Mouse (Mus musculus) midbrain, embryonic 13.5 days (tissue): ENCODE measurements around the gene Dus2. TPM values are rescaled to one million over a fixed set of nuclear protein-coding genes. Genes with fewer than 3 reads are reported as not detected.
"Not testable (repeated sequence)": the region's sequence is repeated elsewhere in the genome, so short reads cannot be mapped to it uniquely, and the experiment has no call there.

Experiments
- ATAC-seq: fragments of 200-750 bp; cut with Nextera tagmentation; 2 replicates; pipeline ENCODE4 v1.8.0; 2017; ENCODE audit warnings: mild to moderate bottlenecking, moderate TSS enrichment, moderate library complexity
- H3K27ac ChIP-seq: fragments of 300-500 bp; sonication (generic); 2 replicates; pipeline ENCODE4 v1.5.1; 2015; ENCODE audit warnings: inconsistent platforms, mild to moderate bottlenecking, moderate library complexity
- H3K27me3 ChIP-seq: fragments of 300-500 bp; sonication (generic); 2 replicates; pipeline ENCODE4 v1.6.1; 2015; ENCODE audit warnings: mild to moderate bottlenecking, inconsistent platforms
- H3K36me3 ChIP-seq: fragments of 300-500 bp; sonication (generic); 2 replicates; pipeline ENCODE4 v1.6.1; 2015; ENCODE audit warnings: mild to moderate bottlenecking, inconsistent platforms
- H3K4me1 ChIP-seq: fragments of 300-500 bp; sonication (generic); replicated peaks from 2 replicates; pipeline ENCODE4 v1.6.1; 2015; ENCODE audit warnings: inconsistent platforms
- H3K4me2 ChIP-seq: fragments of 300-500 bp; sonication (generic); replicated peaks from 2 replicates; pipeline ENCODE4 v1.6.1; 2015; ENCODE audit warnings: moderate library complexity, mild to moderate bottlenecking, inconsistent platforms
- H3K4me3 ChIP-seq: fragments of 300-500 bp; sonication (generic); replicated peaks from 2 replicates; pipeline ENCODE4 v1.5.1; 2015; ENCODE audit warnings: mild to moderate bottlenecking, inconsistent platforms
- H3K9ac ChIP-seq: fragments of 300-500 bp; sonication (generic); replicated peaks from 2 replicates; pipeline ENCODE4 v1.6.1; 2015; ENCODE audit warnings: mild to moderate bottlenecking, inconsistent platforms
- H3K9me3 ChIP-seq: fragments of 300-500 bp; sonication (generic); 2 replicates; pipeline ENCODE4 v1.6.1; 2016; ENCODE audit warnings: mild to moderate bottlenecking, inconsistent platforms
- WGBS: fragments of 180-500 bp; shearing (Covaris S2); methylation state at CpG from one replicate; pipeline ENCODE4 v1.1.7; 2015; 5-methylcytosine and 5-hydroxymethylcytosine counted together
- polyA plus RNA-seq: library from polyadenylated mRNA; unstranded; fragments of >200 nt; fragmentation: Nextera tagmentation; extraction: Ambion mirVana; gene quantifications from 2 replicates; pipeline ENCODE4 v1.2.1, GENCODE M21; 2015

Gene Dus2
- polyA plus RNA-seq, 1 experiment from 2014 or later: 23.0 TPM

DNA sequence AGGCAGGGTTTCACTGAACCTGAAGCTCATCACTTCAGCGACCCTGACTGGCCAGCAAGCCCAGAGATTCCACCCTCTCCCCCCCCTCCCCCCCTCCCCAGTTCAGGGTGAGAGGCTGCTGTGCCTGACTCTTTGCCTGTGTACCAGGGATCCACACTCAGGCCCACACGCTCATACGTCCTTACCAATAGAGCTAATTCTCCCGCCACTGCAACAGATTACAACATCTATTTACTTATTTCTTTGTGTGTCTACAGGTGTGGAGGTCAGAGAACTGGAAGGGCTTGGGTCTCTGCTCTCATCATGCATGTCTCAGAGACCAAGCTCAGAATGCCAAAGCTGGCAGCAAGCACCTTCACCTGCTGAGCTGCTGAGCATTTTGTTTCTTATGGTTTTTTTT is 2.1 kb downstream of the Dus2 start:
- Histone ChIP-seq H3K36me3 (no peaks in the 10 kb centered on the region), H3K27me3 (0 out of 2 replicates have a peak, but pooled peaks cover 5% of the 10 kb centered on the region), H3K9me3 (no peaks in the 10 kb centered on the region), H3K4me2 (no peak overlapping the region), H3K4me1 (peaks cover 5% of the 10 kb centered on the region; the same call in 1 of the 2 replicates), H3K4me3 (no peak overlapping the region), H3K9ac (no peak overlapping the region), H3K27ac (no peak overlapping the region)
- WGBS: 59% methylated on average over 4 of the region's 4 CpGs
- ATAC-seq: no peak

DNA sequence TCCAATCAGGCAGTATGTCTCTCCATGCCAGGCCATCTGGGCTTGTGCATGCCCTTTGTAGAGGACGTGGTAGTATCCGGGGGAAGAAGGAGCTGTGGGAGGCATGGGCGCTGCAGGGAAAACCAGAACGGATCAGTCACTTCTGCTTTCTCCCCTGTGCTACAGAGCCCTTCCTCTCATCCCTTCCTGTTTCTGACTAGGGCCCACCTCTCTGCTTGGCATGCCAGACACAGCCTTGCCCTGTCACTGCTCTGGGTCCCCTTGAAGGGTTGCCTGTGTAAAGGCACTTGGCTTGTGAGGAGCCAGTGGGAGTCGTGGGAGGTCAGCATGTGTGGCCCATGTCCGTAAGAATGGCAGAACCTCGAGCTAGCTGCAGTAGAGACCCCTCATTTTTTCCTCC is 5.2 kb downstream of the Dus2 start:
- Histone ChIP-seq H3K9ac (no peak overlapping the region), H3K4me1 (no peaks in the 10 kb centered on the region), H3K27ac (no peak overlapping the region), H3K4me3 (no peak overlapping the region), H3K4me2 (no peak overlapping the region), H3K36me3 (no peaks in the 10 kb centered on the region), H3K9me3 (no peaks in the 10 kb centered on the region), H3K27me3 (0 out of 2 replicates have a peak, but pooled peaks cover 4% of the 10 kb centered on the region)
- ATAC-seq: no peak
- 72% methylated on average over 7 of the region's 7 CpGs for WGBS

DNA sequence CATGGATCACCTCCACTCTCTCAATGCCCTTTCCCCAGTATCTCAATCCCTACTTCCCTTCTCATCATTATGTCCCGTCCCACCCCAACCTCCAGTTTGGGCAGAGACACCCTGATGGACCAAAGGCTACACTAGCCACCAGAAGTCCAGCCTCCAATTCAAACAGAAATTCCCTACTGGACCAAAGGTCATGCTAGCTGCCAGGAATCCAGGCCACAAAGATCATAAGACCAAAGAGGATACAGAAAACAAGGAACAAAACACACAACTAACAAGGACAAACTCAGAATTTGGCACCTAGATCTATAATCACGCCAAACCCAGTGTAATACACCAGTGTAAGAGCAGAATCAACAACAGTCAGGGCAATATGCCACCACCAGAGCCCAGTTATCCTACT is 7.8 kb downstream of the Dus2 start:
- H3K4me3 ChIP-seq: no peak overlapping the region
- H3K36me3 ChIP-seq: no peaks in the 10 kb centered on the region
- H3K27ac ChIP-seq: no peak overlapping the region
- H3K4me1 ChIP-seq: no peaks in the 10 kb centered on the region
- no peaks in the 10 kb centered on the region for H3K9me3 ChIP-seq
- no peak overlapping the region for H3K4me2 ChIP-seq
- 89% methylated on average over 2 of the region's 2 CpGs for WGBS
- H3K27me3 ChIP-seq: 0 out of 2 replicates have a peak, but pooled peaks cover 4% of the 10 kb centered on the region
- no peak overlapping the region for H3K9ac ChIP-seq
- no peak for ATAC-seq

GRCm38 (mm10) chr8:106001908-106002307 is 10.8 kb downstream of the Dus2 start:
- 90% methylated on average over 4 of the region's 4 CpGs for WGBS
- no peak overlapping the region for H3K4me2 ChIP-seq
- H3K9ac ChIP-seq: no peak overlapping the region
- no peak overlapping the region for H3K4me3 ChIP-seq
- H3K27ac ChIP-seq: no peak overlapping the region
- no peaks in the 10 kb centered on the region for H3K36me3 ChIP-seq
- 0 out of 2 replicates have a peak, but pooled peaks cover 4% of the 10 kb centered on the region for H3K27me3 ChIP-seq
- H3K9me3 ChIP-seq: no peaks in the 10 kb centered on the region
- ATAC-seq: no peak
- no peaks in the 10 kb centered on the region for H3K4me1 ChIP-seq

- H3K4me3 ChIP-seq: no peak overlapping the region
- no peak overlapping the region for H3K9ac ChIP-seq
- H3K4me1 ChIP-seq: peaks cover 2% of the 10 kb centered on the region; the same call in 1 of the 2 replicates
- 81% methylated on average over 8 of the region's 8 CpGs for WGBS
- no peaks in the 10 kb centered on the region for H3K9me3 ChIP-seq
- H3K27me3 ChIP-seq: 0 out of 2 replicates have a peak, but pooled peaks cover 4% of the 10 kb centered on the region
- H3K27ac ChIP-seq: no peak overlapping the region
- 0 out of 2 replicates have a peak, but pooled peaks cover 7% of the 10 kb centered on the region for H3K36me3 ChIP-seq
- no peak overlapping the region for H3K4me2 ChIP-seq
- no peak for ATAC-seq
Observed at GRCm38 (mm10) chr8:106004538-106005207, 13.5 kb downstream of the Dus2 start.

DNA sequence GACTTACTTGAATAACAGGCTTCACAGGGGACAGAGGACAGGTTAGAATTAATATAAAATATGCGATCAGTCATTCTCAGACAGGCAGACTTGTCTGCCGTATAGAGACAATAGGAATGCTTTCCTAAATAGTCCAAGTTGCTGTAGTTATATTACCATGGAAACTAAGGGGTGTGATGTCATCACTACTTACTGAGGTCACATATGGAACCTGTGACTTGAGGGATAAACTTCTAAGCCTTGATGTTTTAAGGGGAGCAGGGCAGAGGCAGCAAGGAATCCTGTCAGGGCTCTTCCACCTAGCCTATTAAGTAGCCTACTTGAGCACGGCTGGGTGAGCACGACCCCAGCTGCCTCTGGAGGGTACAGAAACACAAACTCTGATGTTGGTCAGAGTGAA is 14.7 kb downstream of the Dus2 start, which contains the start of gene Dpep2nb:
TSS of gene Dpep2nb (minus strand) at position 101 of the 400 bp plus-strand sequence.
- Histone ChIP-seq H3K27me3 (0 out of 2 replicates have a peak, but pooled peaks cover 4% of the 10 kb centered on the region), H3K36me3 (0 out of 2 replicates have a peak, but pooled peaks cover 7% of the 10 kb centered on the region), H3K27ac (no peak within 1 kb of the TSS), H3K4me3 (no peak within 1 kb of the TSS), H3K9ac (no peak within 1 kb of the TSS), H3K4me2 (no peak within 1 kb of the TSS), H3K4me1 (peaks cover 13% of the 10 kb centered on the region), H3K9me3 (no peaks in the 10 kb centered on the region)
- ATAC-seq: no peak
- WGBS: 85% methylated on average over 4 of the region's 4 CpGs

- Histone ChIP-seq H3K4me1 (peaks cover 13% of the 10 kb centered on the region), H3K9me3 (no peaks in the 10 kb centered on the region), H3K27me3 (no peaks in the 10 kb centered on the region), H3K27ac (no peak overlapping the region), H3K4me2 (no peak overlapping the region), H3K9ac (no peak overlapping the region), H3K4me3 (no peak overlapping the region), H3K36me3 (0 out of 2 replicates have a peak, but pooled peaks cover 7% of the 10 kb centered on the region)
- no peak for ATAC-seq
- 93% methylated on average over 4 of the region's 4 CpGs for WGBS
Observed at GRCm38 (mm10) chr8:106006413-106006812, 15.3 kb downstream of the Dus2 start.

GRCm38 (mm10) chr8:106007135-106007534 is 16.0 kb downstream of the Dus2 start:
- H3K36me3 ChIP-seq: 0 out of 2 replicates have a peak, but pooled peaks cover 7% of the 10 kb centered on the region
- 82% methylated on average over 3 of the region's 3 CpGs for WGBS
- H3K9me3 ChIP-seq: no peaks in the 10 kb centered on the region
- no peak overlapping the region for H3K9ac ChIP-seq
- no peak overlapping the region for H3K27ac ChIP-seq
- no peak for ATAC-seq
- H3K4me1 ChIP-seq: peaks cover 19% of the 10 kb centered on the region
- no peaks in the 10 kb centered on the region for H3K27me3 ChIP-seq
- H3K4me2 ChIP-seq: no peak overlapping the region
- no peak overlapping the region for H3K4me3 ChIP-seq

- H3K4me2 ChIP-seq, H3K9me3 ChIP-seq, H3K27ac ChIP-seq, H3K9ac ChIP-seq, H3K27me3 ChIP-seq, ATAC-seq, H3K36me3 ChIP-seq, H3K4me3 ChIP-seq: not testable (repeated sequence)
- WGBS: 67% methylated on average over 3 of the region's 3 CpGs
- H3K4me1 ChIP-seq: peaks cover 19% of the 10 kb centered on the region
Observed at GRCm38 (mm10) chr8:106007891-106008290, 16.8 kb downstream of the Dus2 start.

DNA sequence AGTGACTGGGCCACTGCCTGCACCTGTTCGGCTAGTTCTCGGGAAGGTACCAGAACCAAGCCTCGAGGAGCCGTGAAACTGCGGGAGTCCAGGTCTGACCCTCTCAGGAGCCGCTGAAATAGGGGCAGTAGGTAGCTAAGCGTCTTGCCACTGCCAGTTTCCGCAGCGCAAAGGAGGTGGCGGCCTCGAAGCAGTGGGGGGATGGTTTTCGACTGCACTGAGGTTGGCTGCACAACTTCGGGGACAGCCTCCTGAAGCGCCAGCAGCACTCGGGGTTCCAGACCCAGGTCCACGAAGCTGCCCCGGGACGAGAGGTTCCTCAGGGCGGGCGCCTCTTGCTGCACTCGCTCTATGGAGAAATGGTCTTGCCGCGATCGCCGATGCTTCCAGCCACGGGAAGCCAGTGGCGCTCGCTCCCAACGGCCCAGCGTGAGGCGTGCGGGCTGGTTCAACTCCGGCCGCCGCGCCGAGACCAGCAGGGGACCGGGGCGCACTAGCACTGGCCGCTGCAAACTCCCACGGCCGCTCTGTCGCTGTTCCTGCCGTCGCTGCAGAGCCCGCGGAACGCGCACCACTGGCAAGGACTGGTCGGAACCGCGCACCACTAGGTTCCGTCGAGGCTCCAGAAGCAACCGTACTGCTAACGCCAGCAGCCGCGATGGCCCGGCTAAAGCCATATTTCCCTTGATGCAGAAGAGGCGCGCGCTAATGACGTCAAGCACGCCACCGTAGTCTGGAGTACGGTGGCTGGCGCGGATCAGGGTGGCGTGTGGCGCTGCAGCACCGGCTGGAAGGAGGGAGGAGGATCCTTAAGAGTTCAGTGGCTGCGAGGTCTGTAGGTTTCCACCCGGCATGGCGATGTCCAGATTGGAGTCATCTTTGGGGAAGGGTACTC is 19.9 kb downstream of the Dus2 start:
- Histone ChIP-seq H3K9me3 (no peaks in the 10 kb centered on the region), H3K9ac (peak overlapping the region; percentile 90), H3K4me3 (peak overlapping the region; percentile 91), H3K4me1 (peaks cover 19% of the 10 kb centered on the region), H3K27ac (peak overlapping the region; percentile 61), H3K4me2 (peak overlapping the region; percentile 100), H3K27me3 (no peaks in the 10 kb centered on the region), H3K36me3 (peaks cover 12% of the 10 kb centered on the region)
- under 1% methylated on average over 74 of the region's 74 CpGs for WGBS
- ATAC-seq: peak; percentile 97

- no peak for ATAC-seq
Observed at GRCm38 (mm10) chr8:106011643-106011986, 20.5 kb downstream of the Dus2 start, which contains the start of gene Ddx28. Ddx28 (minus strand) TSS chr8:106011882.

GRCm38 (mm10) chr8:106012203-106012602 is 21.1 kb downstream of the Dus2 start:
- WGBS: 87% methylated on average over 8 of the region's 8 CpGs

More at GRCm38 (mm10) chr8:106011643-106011986, 20.5 kb downstream of the Dus2 start, which contains the start of gene Ddx28:
- Histone ChIP-seq H3K9me3 (no peaks in the 10 kb centered on the region), H3K27ac (peak within 1 kb of the TSS; percentile 61), H3K9ac (peak within 1 kb of the TSS; percentile 90), H3K4me3 (peak within 1 kb of the TSS; percentile 91), H3K4me2 (peak within 1 kb of the TSS; percentile 100), H3K27me3 (no peaks in the 10 kb centered on the region), H3K36me3 (peaks cover 17% of the 10 kb centered on the region), H3K4me1 (peaks cover 19% of the 10 kb centered on the region)
- 5% methylated on average over 6 of the region's 6 CpGs for WGBS

More at GRCm38 (mm10) chr8:106012203-106012602, 21.1 kb downstream of the Dus2 start:
- not testable (repeated sequence) for H3K27me3 ChIP-seq, ATAC-seq, H3K27ac ChIP-seq, H3K9me3 ChIP-seq
- Histone ChIP-seq H3K36me3 (peaks cover 21% of the 10 kb centered on the region), H3K4me1 (peaks cover 19% of the 10 kb centered on the region), H3K4me2 (peak overlapping the region; percentile 100), H3K4me3 (peak overlapping the region; percentile 91), H3K9ac (peak overlapping the region; percentile 90; the same call in 1 of the 2 replicates)
